Mouse (Mus musculus) heart, adult 2 months (tissue): ENCODE data around the gene Fryl.

Experiments
- CTCF ChIP-seq: fragments of 200-600 bp; IDR thresholded peaks from 2 replicates; pipeline ENCODE4 v1.8.1; 2022; ENCODE audit warnings: antibody characterized with exemption, mild to moderate bottlenecking, moderate library complexity
- EP300 ChIP-seq: fragments of 200-500 bp; IDR thresholded peaks from 2 replicates; pipeline ENCODE4 v1.6.1; 2011; ENCODE audit warnings: low read depth, low read length, control low read depth; ENCODE audit not compliant: insufficient read depth
- POLR2A ChIP-seq: fragments of 200-500 bp; IDR thresholded peaks from 2 replicates; pipeline ENCODE4 v1.6.1; 2011; ENCODE audit warnings: mild to moderate bottlenecking, low read depth, low read length, control low read depth; ENCODE audit not compliant: insufficient read depth

- TF ChIP-seq EP300 (no peak), POLR2A (no peak), CTCF (no peak)
These were observed 164.2 kb downstream of the Fryl start for GRCm38 (mm10) chr5:73092236-73092635.
